Mouse (Mus musculus) kidney, postnatal 4 days (tissue): ENCODE measurements at regions not wholly inside any gene's neighbourhood (a gene's known extent, or its start where the extent isn't known, plus 50 kb on each side); places are given as distances from the start of the nearest gene placed in this dataset.

Experiments
- DNase-seq, 2 experiments: peaks; one replicate each; pipeline ENCODE4 v3.0.0; 2021; ENCODE audit warnings: mixed read lengths in 2 of 2

- DNase-seq = no peak
These were observed 236.0 kb downstream of the Zfp704 start for GRCm38 (mm10) chr3:9373896-9374295.

- DNase-seq = no peak
These were observed 239.8 kb downstream of the Zfp704 start for GRCm38 (mm10) chr3:9370096-9370495.

- no peak for DNase-seq
These were observed 244.1 kb downstream of the Zfp704 start for GRCm38 (mm10) chr3:9365791-9366190.

GRCm38 (mm10) chr3:9359186-9359585 lies 250.7 kb downstream of the Zfp704 start:
- DNase-seq = no peak

- DNase-seq = peak in 1 of 2 experiments; percentile 25
These were observed 251.8 kb downstream of the Zfp704 start for GRCm38 (mm10) chr3:9358111-9358510.

- no peak for DNase-seq
These were observed 252.2 kb downstream of the Zfp704 start for GRCm38 (mm10) chr3:9357639-9358038.

- DNase-seq = no peak
These were observed 254.0 kb downstream of the Zfp704 start for GRCm38 (mm10) chr3:9355875-9356274.

- no peak for DNase-seq
These were observed 255.1 kb downstream of the Zfp704 start for GRCm38 (mm10) chr3:9354756-9355155.

- DNase-seq = no peak
These were observed 257.6 kb downstream of the Zfp704 start for GRCm38 (mm10) chr3:9352251-9352650.

GRCm38 (mm10) chr3:9349822-9350221 lies 260.1 kb downstream of the Zfp704 start:
- DNase-seq = no peak

- DNase-seq = peak; percentile 64 to 74
These were observed 262.4 kb downstream of the Zfp704 start for GRCm38 (mm10) chr3:9347446-9347860.

- peak; percentile 60 to 70 for DNase-seq
These were observed 262.9 kb downstream of the Zfp704 start for GRCm38 (mm10) chr3:9346857-9347445.

GRCm38 (mm10) chr3:9346356-9346755 lies 263.5 kb downstream of the Zfp704 start:
- no peak for DNase-seq

- DNase-seq = no peak
These were observed 264.0 kb downstream of the Zfp704 start for GRCm38 (mm10) chr3:9345885-9346284.

GRCm38 (mm10) chr3:9343586-9343985 lies 266.3 kb downstream of the Zfp704 start:
- DNase-seq = no peak

- no peak for DNase-seq
These were observed 267.7 kb downstream of the Zfp704 start for GRCm38 (mm10) chr3:9342167-9342566.

- DNase-seq = no peak
These were observed 268.2 kb downstream of the Zfp704 start for GRCm38 (mm10) chr3:9341657-9342056.

GRCm38 (mm10) chr3:9341244-9341643 lies 268.6 kb downstream of the Zfp704 start:
- no peak for DNase-seq

- peak; percentile 68 to 78 for DNase-seq
These were observed 269.1 kb downstream of the Zfp704 start for GRCm38 (mm10) chr3:9340788-9341187.

- DNase-seq = no peak
These were observed 269.5 kb downstream of the Zfp704 start for GRCm38 (mm10) chr3:9340344-9340743.

GRCm38 (mm10) chr3:9339669-9340068 lies 270.2 kb downstream of the Zfp704 start:
- DNase-seq = no peak

GRCm38 (mm10) chr3:9335580-9335979 lies 274.3 kb downstream of the Zfp704 start:
- DNase-seq = no peak
